Mouse (Mus musculus) left cerebral cortex, postnatal 14 days (tissue): ENCODE measurements around the gene Psd4. TPM values are rescaled to one million over a fixed set of nuclear protein-coding genes. Genes with fewer than 3 reads are reported as not detected.

Source experiments
- DNase-seq, 2 experiments: peaks; one replicate each; pipeline ENCODE4 v3.0.0; 2021 to 2022; ENCODE audit warnings: low spot score in 2 of 2, mixed read lengths in 1 of 2
- intact Hi-C: fragments of 180-260 bp; cut with DNase I; formaldehyde crosslinking; loops from one replicate; pipeline ENCODE4 v1.15.1; 2025
- total RNA-seq, 2 experiments: library from RNA; stranded (reverse); gene quantifications; 2 replicates each; pipeline ENCODE4 v1.2.3; 2021

Gene Psd4
- total RNA-seq, 2 experiments from 2014 or later: 0.99 to 2.2 TPM

DNA sequence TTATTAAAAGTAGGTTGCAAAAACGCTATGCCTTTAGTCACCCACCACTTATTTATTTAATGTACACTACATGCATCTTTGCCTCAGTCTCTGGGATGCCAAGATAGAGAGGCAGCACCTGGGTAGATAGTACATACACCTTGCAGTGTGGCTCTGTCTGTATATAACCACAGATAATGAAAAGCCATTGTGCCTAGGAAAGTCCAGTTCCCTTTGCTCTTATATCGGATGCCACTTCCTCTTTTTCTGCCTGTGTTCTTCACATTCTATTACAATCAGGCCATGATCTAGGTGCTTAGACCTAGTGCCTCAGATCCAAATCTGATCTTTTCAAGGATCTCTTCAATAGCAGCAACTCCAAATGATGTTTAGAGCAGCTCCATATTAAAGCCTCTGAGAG lies 58.2 kb downstream of the Psd4 start:
- DNase-seq: no peak
- intact Hi-C loops: no loop called here

DNA sequence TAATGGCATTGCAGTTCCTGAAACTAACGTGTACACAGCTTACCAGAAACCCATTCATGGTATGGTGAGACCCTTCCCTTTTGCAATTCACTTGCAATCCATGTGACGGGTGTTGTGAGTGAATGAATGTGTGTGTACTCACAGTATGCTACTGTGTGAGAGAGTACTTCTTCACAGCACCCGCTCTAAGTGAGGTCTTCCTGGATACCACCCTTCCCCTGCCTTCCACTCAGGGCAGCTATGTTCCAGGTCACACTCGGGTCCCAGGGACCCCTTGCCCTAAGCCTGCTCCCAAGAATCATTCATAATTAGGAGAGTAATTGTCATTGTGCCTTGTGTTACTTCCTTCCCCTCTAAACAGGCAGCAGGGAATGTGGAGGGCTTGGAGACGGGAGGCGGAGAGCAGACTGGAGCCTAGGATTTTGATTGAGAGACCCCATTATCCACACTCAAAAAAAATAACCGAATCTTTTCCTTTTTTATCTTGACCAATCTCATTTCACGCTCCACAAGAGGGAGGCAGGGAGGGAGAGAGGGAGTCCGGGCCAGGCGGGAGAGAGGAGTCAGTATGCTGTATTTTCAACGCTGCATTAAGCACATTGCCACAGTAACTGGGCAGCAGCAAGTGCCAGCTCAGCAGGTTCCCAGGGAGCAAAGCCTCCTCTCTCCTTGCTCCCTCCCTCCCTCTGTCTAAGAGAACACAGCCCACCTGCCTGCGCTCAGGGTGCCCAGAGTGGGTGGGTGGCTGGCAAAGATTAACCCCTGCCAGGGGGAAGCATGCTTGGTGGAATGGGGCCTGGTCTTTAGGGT lies 60.7 kb downstream of the Psd4 start:
- DNase-seq: no peak
- intact Hi-C loops: no loop called here

DNA sequence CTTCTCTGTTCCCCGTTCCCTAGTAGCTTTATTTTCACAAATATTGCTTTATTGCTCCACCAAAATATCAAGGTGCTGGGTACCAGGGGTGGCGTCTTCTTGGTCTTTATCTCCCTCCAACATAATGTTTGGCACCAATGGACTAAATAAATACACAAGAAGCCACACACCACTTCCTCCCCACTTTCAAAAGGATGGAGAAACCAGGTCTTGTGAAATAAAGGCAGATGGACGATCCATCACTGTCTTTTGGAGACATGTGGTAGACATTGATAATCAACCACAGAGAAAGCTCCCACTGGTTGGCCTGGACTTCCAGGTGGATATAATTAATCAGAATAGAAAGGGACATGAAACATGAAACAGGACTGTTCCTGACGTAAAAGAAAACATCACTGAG lies 62.4 kb downstream of the Psd4 start:
- intact Hi-C loops: no loop called here
- DNase-seq: no peak

DNA sequence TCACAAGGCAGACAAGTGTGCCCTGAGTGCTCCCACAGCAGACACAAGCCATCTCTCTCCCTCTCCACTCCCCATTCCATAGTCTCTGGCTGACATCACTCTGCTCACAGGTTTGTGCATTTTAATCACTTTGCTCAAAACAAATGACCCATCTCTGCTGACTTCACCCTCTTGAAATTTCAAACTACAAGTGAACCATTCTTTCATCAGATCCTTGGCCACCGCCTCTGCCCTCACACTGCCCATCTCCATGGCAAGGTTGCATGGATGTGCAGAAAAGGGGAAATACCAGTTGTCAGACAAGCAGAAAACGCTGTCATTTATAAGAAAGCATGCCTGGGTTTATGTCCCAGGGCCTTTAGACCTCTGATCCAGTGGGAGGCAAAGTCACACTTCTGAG lies 67.3 kb downstream of the Psd4 start:
- DNase-seq: no peak

DNA sequence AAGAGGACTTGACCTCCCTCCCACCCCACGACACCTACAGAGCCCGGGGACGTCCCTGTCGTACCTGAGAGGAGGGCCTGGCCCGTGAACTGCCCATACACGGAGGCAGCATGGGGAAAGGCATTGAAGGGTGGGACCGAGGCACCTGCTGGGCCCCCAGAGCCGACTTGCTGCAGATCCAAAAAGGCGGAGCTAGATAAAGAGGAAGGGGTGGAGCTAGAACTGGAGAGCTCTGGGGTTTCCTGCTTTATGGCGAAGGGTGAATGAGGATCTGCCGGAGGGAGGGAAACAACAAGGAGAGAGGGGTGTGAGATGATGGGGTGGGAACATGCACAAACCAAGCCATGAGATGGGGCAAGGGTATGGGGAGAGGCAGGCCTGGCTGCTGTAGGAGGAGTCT lies 68.3 kb downstream of the Psd4 start:
- intact Hi-C loops: no loop called here
- no peak for DNase-seq

More for the DNA sequence above, 67.3 kb downstream of the Psd4 start:
- intact Hi-C loops: no loop called here

DNA sequence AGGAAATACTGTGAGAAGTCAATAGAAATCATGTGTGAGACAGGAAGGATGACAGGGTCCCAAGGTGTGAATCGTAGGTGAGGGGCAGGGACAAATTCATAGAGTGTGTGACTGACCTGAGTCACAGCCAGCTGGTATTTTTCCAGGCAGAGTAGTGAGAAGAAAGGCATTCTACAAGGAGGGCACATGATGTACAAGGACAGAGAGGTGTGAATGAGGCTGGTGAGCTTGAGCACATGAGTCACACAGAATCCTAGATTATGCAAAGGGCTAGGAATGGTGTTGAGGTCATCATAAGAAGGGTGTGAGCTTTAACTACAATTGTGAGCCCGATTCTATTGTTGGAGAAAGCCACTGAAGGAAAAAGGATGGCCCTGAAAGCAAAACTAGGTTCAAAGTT lies 72.7 kb downstream of the Psd4 start:
- DNase-seq: no peak
- intact Hi-C loops: no loop called here

DNA sequence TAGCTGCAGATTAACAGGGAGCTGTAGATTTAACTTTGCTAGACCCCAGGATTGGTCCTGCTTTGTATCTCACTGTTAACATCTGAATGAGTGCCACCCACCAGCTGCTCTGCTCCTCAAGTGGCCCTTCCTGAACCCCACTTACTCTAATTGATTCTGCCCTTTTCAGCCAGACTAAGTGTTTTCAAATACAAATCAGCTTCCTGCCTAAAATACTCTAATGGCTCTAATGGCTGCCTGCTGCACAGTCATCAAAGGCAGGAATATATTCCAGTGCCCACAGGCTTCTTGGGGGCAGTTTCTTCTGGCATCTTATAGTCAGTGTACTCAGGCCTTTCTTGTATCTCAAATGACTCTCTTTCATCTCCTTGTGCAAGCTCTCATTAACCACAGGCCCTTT lies 74.5 kb downstream of the Psd4 start:
- intact Hi-C loops: no loop called here
- no peak for DNase-seq

DNA sequence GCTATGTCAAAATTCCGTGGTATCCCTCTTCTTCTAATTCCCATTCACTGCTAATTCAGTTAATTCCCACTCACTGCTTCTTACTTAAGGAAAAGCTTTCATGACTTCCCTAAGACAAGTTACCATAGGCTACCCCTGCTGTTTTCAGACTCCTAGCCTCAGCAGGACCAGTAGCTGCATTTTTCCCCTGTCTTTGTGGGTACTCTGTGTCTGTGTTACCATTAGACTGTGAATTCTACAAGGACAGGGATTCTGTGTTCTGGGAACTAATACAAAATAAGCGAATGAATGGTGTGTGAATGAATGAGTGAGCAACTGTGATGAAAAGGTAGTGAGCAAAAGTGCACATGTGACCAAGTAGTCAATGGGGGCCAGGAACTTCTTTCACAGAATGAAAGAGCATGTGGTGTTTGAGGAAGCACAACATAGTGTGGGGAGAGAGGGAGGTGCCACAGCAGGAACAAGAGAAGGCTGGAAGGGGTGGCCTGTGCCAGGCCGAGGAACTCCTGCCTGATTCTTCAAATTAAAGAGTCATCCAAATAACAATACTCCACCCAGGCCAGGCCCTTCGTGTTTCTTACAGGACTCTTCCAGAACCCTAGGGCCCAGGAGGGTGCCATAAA lies 75.0 kb downstream of the Psd4 start:
- DNase-seq: no peak
- intact Hi-C loops: no loop called here

DNA sequence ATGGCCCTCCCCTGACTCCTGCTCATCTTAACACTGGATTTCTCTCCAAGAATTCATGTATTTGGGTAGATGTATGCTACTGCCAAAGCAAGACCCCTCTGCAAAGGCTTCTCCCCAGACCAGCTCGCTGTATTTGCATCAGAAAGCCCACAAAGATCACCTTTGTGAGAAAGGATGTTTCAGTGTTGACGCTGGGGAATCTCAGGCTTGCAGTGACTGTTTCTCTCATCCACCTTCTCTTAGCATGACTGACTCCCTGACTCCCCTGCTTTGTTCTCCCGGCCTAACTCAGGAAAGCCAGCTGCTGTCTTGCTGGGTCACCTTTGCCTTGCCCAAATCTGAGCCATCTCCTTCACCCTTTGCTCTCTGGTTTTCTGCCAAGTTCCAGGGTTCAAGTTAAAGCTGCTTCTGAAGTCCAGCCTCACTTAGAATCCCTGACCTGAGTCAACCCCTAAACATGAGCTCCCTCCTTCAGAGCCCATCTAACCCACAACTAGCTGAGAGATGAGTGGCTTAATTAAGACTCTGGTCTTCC lies 75.9 kb downstream of the Psd4 start:
- no peak for DNase-seq
- intact Hi-C loops: no loop called here

DNA sequence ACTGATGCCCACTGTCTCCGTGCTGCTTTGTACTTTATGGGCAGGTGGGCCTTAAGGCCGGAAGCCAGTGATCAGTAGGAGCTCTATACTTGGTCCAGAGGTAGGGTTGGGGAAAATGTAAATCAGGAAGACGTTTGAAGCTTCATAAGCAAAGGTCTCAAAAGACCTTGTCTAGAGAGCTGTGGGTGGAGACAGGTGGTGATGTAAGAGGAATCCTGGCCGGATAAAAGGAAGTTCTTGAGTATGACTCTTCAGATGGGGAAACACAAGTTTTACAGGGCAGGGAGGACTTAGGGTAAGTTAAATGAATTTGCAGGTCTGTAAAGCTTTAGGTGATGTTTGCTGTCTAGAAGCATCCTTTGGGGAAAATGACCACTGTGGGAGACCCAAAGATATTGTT lies 81.7 kb downstream of the Psd4 start:
- DNase-seq: no peak
- intact Hi-C loops: no loop called here

DNA sequence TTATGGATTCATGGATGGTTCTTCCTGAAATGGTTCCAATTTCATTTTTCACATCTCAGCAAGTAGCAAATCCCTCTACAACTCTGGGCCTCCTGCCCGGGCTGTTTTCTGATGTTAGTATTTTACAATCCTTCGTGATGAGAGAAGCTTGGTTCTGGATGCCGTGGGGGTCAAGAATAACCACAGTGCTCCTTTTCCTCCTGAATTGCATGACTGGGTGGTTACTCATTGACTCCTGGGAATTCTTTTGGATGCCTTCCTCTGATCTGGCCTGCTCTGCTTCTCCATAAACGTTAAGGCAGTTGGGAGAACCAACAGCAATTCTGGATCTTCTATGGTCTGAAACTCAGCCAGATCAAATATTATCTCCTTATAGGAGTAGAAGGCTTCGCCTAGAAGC lies 85.8 kb downstream of the Psd4 start:
- intact Hi-C loops: no loop called here
- DNase-seq: no peak

DNA sequence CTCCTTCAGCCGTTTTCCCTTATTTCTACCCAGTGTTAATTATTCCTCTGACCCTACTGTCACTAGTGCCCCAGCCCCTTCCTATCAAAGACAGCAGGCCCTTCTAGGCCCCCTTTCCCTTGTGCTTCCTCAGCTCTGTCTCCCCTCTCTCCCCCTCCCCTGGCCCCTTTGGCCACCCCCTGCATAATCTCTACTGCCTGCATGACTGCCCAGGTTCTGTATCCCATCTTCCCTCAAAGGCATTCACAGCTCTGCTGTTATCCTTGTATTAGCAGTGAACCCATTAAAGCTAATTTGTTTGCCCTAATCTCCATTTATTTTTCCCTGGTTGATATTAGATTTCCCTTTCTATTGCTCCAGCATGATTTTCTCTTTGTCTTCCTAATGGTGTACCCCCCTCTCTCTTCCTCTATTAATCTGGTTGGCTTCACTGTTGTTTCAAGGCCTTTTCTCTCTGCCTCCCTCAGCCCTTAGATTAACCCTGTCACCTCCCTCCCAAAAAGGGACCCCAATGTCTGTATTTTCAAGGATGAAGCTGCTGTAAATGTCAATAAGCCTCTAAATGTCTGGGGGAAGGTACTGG lies 87.1 kb downstream of the Psd4 start:
- intact Hi-C loops: no loop called here
- no peak for DNase-seq

DNA sequence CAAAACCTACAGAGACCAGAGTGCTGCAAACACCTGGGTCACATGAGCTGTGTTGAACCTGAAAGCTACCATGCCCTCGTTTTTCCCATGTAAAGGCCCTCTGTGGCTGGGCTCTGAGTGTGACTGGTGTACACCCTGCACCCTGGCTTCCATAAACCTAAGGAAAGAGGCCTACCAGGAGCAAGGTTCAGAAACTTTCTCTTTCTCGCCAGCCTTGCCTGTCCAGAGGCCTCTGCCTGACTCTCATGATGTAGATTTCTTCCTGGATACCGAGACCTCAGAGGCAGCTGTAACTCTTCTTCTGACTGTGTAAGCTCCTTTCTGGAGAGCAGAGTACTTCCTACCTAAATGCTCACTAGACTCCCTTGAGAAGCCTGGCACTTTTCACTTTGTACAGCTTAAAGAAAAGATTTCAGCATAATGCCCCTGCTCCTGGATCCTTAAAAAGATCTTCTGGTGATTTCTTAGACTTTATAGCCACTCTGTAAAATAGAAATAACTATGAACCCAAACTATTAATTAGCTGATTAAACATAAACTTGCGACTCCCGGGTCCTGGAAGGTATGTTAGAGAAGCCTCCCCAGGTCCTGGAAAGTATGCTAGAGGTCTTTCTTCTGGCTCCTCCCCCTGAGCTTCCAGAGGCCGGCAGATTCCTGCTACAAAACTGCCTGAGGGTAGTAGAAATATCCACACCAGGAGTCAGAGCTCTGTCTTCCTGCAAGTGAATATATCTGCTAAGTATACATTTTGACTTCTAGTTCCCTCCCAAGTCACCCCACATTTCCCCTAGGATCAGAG lies 87.9 kb downstream of the Psd4 start:
- no peak for DNase-seq
- intact Hi-C loops: no loop called here

DNA sequence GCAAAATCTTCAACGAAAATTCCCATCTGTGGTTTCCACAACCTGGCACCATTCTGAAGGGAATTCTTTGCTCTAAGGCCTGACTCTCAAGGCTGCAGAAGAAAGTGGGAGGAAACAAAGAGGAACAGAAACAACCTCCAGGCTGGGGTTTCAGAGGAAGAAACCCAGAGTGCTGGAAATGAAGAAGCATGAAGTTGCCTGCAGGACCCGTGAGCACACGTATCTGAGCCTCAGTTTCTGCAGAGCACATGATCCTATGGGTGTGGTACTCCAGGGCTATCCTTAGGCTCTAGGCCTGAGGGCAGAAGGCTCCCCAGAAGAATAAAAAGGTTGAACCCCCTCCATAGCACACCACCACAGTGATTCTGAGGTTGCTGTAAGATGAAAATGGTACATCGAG lies 89.5 kb downstream of the Psd4 start:
- DNase-seq: no peak

DNA sequence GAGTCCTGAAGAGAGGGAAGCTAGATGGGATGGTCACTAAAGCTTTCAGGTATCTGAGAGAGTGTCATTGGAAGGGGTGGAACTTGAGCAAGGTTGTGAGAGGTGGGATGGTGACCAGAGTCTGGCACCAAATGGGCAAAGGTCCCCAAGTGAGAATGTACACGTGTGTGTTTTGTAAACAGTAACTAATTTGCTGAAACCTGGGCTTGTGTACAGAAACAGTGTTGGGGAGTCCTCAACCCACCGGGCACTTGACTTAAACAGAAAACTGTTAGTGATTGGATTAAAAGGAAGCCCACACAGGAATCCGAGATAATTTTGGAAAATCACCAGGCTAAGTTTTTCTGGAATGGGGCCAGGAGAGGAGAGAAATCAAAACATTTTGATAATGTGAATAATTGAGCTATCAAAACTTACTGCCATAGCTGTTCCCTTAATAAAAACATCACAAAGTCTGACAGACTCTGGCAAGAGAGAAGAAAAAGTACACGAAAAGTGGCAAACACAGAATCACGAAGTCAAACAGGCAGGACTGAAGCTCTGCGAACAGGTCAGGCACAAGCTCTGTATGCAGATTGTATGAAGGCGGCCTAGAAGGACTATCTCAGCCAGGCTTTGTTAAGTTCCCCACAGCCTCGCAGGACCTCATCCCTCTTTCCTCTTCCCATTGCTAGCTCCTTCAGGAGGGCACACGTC lies 92.9 kb downstream of the Psd4 start:
- intact Hi-C loops: no loop called here
- no peak for DNase-seq

More for the DNA sequence above, 89.5 kb downstream of the Psd4 start:
- intact Hi-C loops: no loop called here

DNA sequence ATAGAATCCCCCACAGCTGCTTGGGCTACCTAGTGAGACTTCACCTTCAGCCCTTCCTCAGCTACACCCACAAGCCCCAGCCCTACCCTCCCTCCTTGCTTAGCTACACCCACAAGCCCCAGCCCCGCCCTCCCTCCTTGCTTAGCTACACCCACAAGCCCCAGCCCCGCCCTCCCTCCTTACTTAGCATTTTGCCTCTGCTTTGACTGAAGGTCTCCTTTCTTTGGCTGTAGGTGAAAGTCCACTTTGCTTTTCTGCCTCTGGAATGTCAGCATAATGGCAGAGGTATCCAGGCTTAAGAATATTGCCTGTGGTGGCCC lies 93.4 kb downstream of the Psd4 start:
- intact Hi-C loops: no loop called here
- DNase-seq: no peak
